Mouse (Mus musculus) layer of hippocampus, postnatal 25 days (tissue): ENCODE measurements around the gene Appbp2. TPM values are rescaled to one million over a fixed set of nuclear protein-coding genes. Genes with fewer than 3 reads are reported as not detected.

Source experiments
- DNase-seq, 2 experiments: peaks; one replicate each; pipeline ENCODE4 v3.0.0; 2022; ENCODE audit warnings: mixed read lengths in 2 of 2, low spot score in 1 of 2; ENCODE audit errors: extremely low spot score in 1 of 2
- total RNA-seq, 2 experiments: library from RNA; stranded (reverse); gene quantifications; 2 replicates each; pipeline ENCODE4 v1.2.3; 2021

The Appbp2 gene
- total RNA-seq, 2 experiments from 2014 or later, result 52.5 to 53.4 TPM

GRCm38 (mm10) chr11:85233676-85234210 lies 1.2 kb downstream of the Appbp2 start:
- no peak for DNase-seq

GRCm38 (mm10) chr11:85223248-85223647 lies 11.7 kb downstream of the Appbp2 start:
- no peak for DNase-seq

- DNase-seq, result no peak
Measured at GRCm38 (mm10) chr11:85222561-85222960, 12.4 kb downstream of the Appbp2 start.

- DNase-seq, result no peak
Measured at GRCm38 (mm10) chr11:85219014-85219413, 15.9 kb downstream of the Appbp2 start.

- no peak for DNase-seq
Measured at GRCm38 (mm10) chr11:85214679-85215078, 20.3 kb downstream of the Appbp2 start.

GRCm38 (mm10) chr11:85213215-85213614 lies 21.7 kb downstream of the Appbp2 start:
- no peak for DNase-seq

GRCm38 (mm10) chr11:85211151-85211550 lies 23.8 kb downstream of the Appbp2 start:
- no peak for DNase-seq

GRCm38 (mm10) chr11:85206231-85206630 lies 28.7 kb downstream of the Appbp2 start:
- DNase-seq, result no peak

GRCm38 (mm10) chr11:85198906-85199305 lies 36.0 kb downstream of the Appbp2 start:
- DNase-seq, result no peak

- no peak for DNase-seq
Measured at GRCm38 (mm10) chr11:85196046-85196445, 38.9 kb downstream of the Appbp2 start.

GRCm38 (mm10) chr11:85194206-85194605 lies 40.7 kb downstream of the Appbp2 start:
- no peak for DNase-seq

- DNase-seq, result no peak
Measured at GRCm38 (mm10) chr11:85190741-85191140, 44.2 kb downstream of the Appbp2 start.

- DNase-seq, result no peak
Measured at GRCm38 (mm10) chr11:85189110-85189509, 45.8 kb downstream of the Appbp2 start.

GRCm38 (mm10) chr11:85184839-85185238 lies 50.1 kb downstream of the Appbp2 start:
- no peak for DNase-seq

GRCm38 (mm10) chr11:85184082-85184481 lies 50.8 kb downstream of the Appbp2 start:
- peak in 1 of 2 experiments; percentile 13 for DNase-seq

GRCm38 (mm10) chr11:85183284-85183779 lies 51.6 kb downstream of the Appbp2 start:
- no peak for DNase-seq

GRCm38 (mm10) chr11:85182617-85183283 lies 52.2 kb downstream of the Appbp2 start:
- DNase-seq, result peak; percentile 56 to 74

GRCm38 (mm10) chr11:85178413-85178812 lies 56.5 kb downstream of the Appbp2 start:
- no peak for DNase-seq

- no peak for DNase-seq
Measured at GRCm38 (mm10) chr11:85177761-85178160, 57.2 kb downstream of the Appbp2 start.

- DNase-seq, result no peak
Measured at GRCm38 (mm10) chr11:85175941-85176340, 59.0 kb downstream of the Appbp2 start.

GRCm38 (mm10) chr11:85170833-85171232 lies 64.1 kb downstream of the Appbp2 start:
- DNase-seq, result no peak
